Mouse (Mus musculus) kidney, adult 2 months (tissue): ENCODE data around the gene Fgf4. TPM values are rescaled to one million over a fixed set of nuclear protein-coding genes. Genes with fewer than 3 reads are reported as not detected.
A peak's percentile ranks its signal among the peaks of the same experiment; 100 is the strongest.
"Not testable (repeated sequence)": the region's sequence is repeated elsewhere in the genome, so short reads cannot be mapped to it uniquely, and the experiment has no call there.

Experiments used
- DNase-seq: peaks from one replicate; pipeline ENCODE4 v3.0.0; 2021
- H3K27ac ChIP-seq: fragments of 200-500 bp; 2 replicates; pipeline ENCODE4 v1.5.1; 2012; ENCODE audit warnings: low read depth, low read length, control low read depth, inconsistent platforms; ENCODE audit not compliant: insufficient read depth
- H3K27me3 ChIP-seq: fragments of 200-500 bp; replicated peaks from 2 replicates; pipeline ENCODE4 v1.6.1; 2012; ENCODE audit warnings: mild to moderate bottlenecking, moderate library complexity, low read length, inconsistent platforms; ENCODE audit not compliant: control insufficient read depth, insufficient read depth
- H3K36me3 ChIP-seq: fragments of 200-500 bp; 2 replicates; pipeline ENCODE4 v1.6.1; 2012; ENCODE audit warnings: mild to moderate bottlenecking, moderate library complexity, low read length, inconsistent platforms; ENCODE audit not compliant: control insufficient read depth, insufficient read depth
- H3K4me1 ChIP-seq: fragments of 200-500 bp; 2 replicates; pipeline ENCODE4 v1.6.1; 2011; ENCODE audit warnings: low read length; ENCODE audit not compliant: control insufficient read depth, insufficient read depth
- H3K4me3 ChIP-seq: fragments of 200-500 bp; 2 replicates; pipeline ENCODE4 v1.5.1; 2011; ENCODE audit warnings: mild to moderate bottlenecking, low read depth, low read length, control low read depth; ENCODE audit not compliant: insufficient read depth
- CTCF ChIP-seq: fragments of 200-500 bp; conservative IDR thresholded peaks from 2 replicates; pipeline ENCODE4 v1.5.1; 2011; ENCODE audit warnings: low read depth, mild to moderate bottlenecking, control low read depth, low read length, moderate library complexity, mixed read lengths; ENCODE audit not compliant: insufficient read depth, insufficient read length
- POLR2A ChIP-seq: fragments of 200-500 bp; IDR thresholded peaks from one replicate; pipeline ENCODE4 v1.6.1; 2011; ENCODE audit warnings: low read depth, low read length, control low read depth
- WGBS: fragments of 180-500 bp; shearing (Covaris S2); methylation state at CpG from one replicate; pipeline ENCODE4 v1.1.7; 2018; 5-methylcytosine and 5-hydroxymethylcytosine counted together
- polyA plus RNA-seq: library from polyadenylated mRNA; depleted of rRNA; stranded (reverse); fragments of >200 nt; gene quantifications from 2 replicates; pipeline ENCODE4 v1.2.3, GENCODE M21; 2012

Gene Fgf4
- polyA plus RNA-seq, 1 experiment, result not detected

DNA sequence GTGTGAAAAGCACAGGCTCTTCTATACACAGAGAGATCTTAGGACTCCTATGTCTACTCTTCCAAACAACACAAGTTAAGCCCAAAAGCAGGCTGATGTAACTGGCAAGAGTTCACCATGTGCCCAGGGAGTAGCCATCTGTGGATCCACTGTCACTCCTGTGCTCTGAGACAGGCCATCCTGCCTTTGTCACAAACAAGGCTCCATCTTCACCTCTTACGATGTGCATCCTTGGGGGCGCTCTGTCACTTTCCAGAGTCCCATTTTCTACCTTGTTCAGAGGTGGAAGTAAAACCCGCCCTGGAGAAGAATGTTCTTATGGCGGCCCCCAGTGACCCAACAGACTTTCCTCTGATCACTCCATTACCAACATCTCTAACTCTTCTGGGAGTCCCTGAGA lies 47.5 kb downstream of the Fgf4 start:
- H3K4me3 ChIP-seq, result no peak overlapping the region
- no peak for TF ChIP-seq POLR2A
- no peak for TF ChIP-seq CTCF

GRCm38 (mm10) chr7:144895305-144896111 lies 48.3 kb downstream of the Fgf4 start:
- Histone ChIP-seq H3K27me3 (0 out of 2 replicates have a peak, but pooled peaks cover 1% of the 10 kb centered on the region), H3K27ac (no peak overlapping the region), H3K4me1 (no peaks in the 10 kb centered on the region), H3K4me3 (peak overlapping the region; percentile 21), H3K36me3 (no peaks in the 10 kb centered on the region)
- TF ChIP-seq CTCF (peak; percentile 94), POLR2A (no peak)
- DNase-seq, result peak; percentile 73
- WGBS, result under 1% methylated on average over 37 of the region's 37 CpGs

More for the DNA sequence above, 47.5 kb downstream of the Fgf4 start:
- no peak for DNase-seq
- 11% methylated on average over 4 of the region's 4 CpGs for whole genome bisulfite sequencing
- Histone ChIP-seq H3K27me3 (0 out of 2 replicates have a peak, but pooled peaks cover 1% of the 10 kb centered on the region), H3K36me3 (no peaks in the 10 kb centered on the region), H3K4me1 (no peaks in the 10 kb centered on the region), H3K27ac (no peak overlapping the region)

GRCm38 (mm10) chr7:144896294-144897218 lies 49.4 kb downstream of the Fgf4 start, which contains the start of gene Fgf15:
Fgf15 (plus strand) TSS chr7:144896531.
- TF ChIP-seq CTCF (no peak), POLR2A (no peak)
- 1% methylated on average over 65 of the region's 65 CpGs for WGBS
- no peaks in the 10 kb centered on the region for H3K4me1 ChIP-seq
- H3K27me3 ChIP-seq, result 0 out of 2 replicates have a peak, but pooled peaks cover 1% of the 10 kb centered on the region
- H3K4me3 ChIP-seq, result peak within 1 kb of the TSS; percentile 21
- no peaks in the 10 kb centered on the region for H3K36me3 ChIP-seq
- no peak for DNase-seq
- H3K27ac ChIP-seq, result no peak within 1 kb of the TSS

DNA sequence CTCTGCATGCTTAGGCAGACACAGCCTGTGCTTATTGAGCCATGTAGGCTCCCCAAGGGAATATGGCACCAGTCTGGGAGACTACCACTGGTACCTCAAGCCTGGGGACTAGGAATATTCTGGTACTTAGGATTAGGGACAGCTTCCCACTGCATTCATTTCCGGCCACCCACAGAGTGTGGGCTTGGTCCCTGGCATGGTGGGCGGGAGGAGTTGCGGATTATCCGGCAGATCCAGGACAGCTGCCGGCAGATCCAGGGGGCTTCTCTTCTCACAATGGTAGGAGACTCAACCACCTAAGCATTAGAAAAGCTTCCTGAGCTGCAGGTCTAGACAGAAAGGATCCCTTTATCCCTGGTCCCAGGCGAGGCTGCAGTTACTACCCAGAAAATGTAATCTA lies 51.3 kb downstream of the Fgf4 start:
- no peak overlapping the region for H3K4me3 ChIP-seq
- no peaks in the 10 kb centered on the region for H3K4me1 ChIP-seq
- H3K36me3 ChIP-seq, result no peaks in the 10 kb centered on the region
- no peak for DNase-seq
- 91% methylated on average over 6 of the region's 6 CpGs for WGBS
- 0 out of 2 replicates have a peak, but pooled peaks cover 1% of the 10 kb centered on the region for H3K27me3 ChIP-seq
- H3K27ac ChIP-seq, result no peak overlapping the region
- no peak for TF ChIP-seq CTCF
- TF ChIP-seq POLR2A, result no peak

- H3K27ac ChIP-seq, H3K4me1 ChIP-seq, H3K4me3 ChIP-seq, H3K36me3 ChIP-seq, DNase-seq, H3K27me3 ChIP-seq: not testable (repeated sequence)
- WGBS, result 94% methylated on average over 3 of the region's 3 CpGs
These were observed 58.3 kb downstream of the Fgf4 start for GRCm38 (mm10) chr7:144905514-144905913.

- H3K36me3 ChIP-seq, result no peaks in the 10 kb centered on the region
- H3K4me3 ChIP-seq, result no peak overlapping the region
- no peaks in the 10 kb centered on the region for H3K4me1 ChIP-seq
- H3K27ac ChIP-seq, result no peak overlapping the region
- no peaks in the 10 kb centered on the region for H3K27me3 ChIP-seq
- DNase-seq, result peak; percentile 42
- WGBS, result 13% methylated on average over 28 of the region's 28 CpGs
- TF ChIP-seq POLR2A (no peak), CTCF (peak; percentile 72)
These were observed 59.7 kb downstream of the Fgf4 start for GRCm38 (mm10) chr7:144906708-144907397.

- DNase-seq, result no peak
- H3K4me3 ChIP-seq, result no peak overlapping the region
- H3K4me1 ChIP-seq, result no peaks in the 10 kb centered on the region
- H3K36me3 ChIP-seq, result no peaks in the 10 kb centered on the region
- H3K27ac ChIP-seq, result no peak overlapping the region
- TF ChIP-seq CTCF, result no peak; the same call in 1 of the 2 replicates
- TF ChIP-seq POLR2A, result no peak
- 14% methylated on average over 8 of the region's 8 CpGs for WGBS
- H3K27me3 ChIP-seq, result no peaks in the 10 kb centered on the region
These were observed 60.6 kb downstream of the Fgf4 start for GRCm38 (mm10) chr7:144907793-144908192.
